In genomic region chr6:45938263-45938662, GRCm38 (mm10) we compare ENCODE assay signal across 18 mouse cellular contexts.
"Had no signal": no experiment of that assay in that cellular context is flagged by ENCODE, and none has a peak within 500 bp of the region (broad histone marks: within the 10 kb centered on the region; RNA-seq: fewer than 3 reads in every experiment).

No protein-coding gene starts in this region.

- ATAC-seq: forebrain, embryonic 14.5 days; forebrain, embryonic 15.5 days; forebrain, embryonic 16.5 days; forebrain, postnatal 0 days had no signal

- DNase-seq: cerebellum, adult 8-10 months; cerebellum, adult 9-10 months; cerebellum, adult 9-11 months; cerebellum, postnatal 10 days; cerebellum, postnatal 14 days; cerebellum, postnatal 25 days; forebrain, postnatal 0 days; gastrocnemius, adult 2 months; gastrocnemius, postnatal 10 days; gastrocnemius, postnatal 14 days; gastrocnemius, postnatal 25 days; gastrocnemius, postnatal 36 days; heart, adult 11 months; heart, adult 18-20 months; heart, adult 2 months had no signal
